Mouse (Mus musculus) liver, embryonic 15.5 days (tissue): ENCODE measurements around the gene Impdh2. TPM values are rescaled to one million over a fixed set of nuclear protein-coding genes. Genes with fewer than 3 reads are reported as not detected.

Source experiments
- ATAC-seq: fragments of 200-750 bp; cut with Nextera tagmentation; 2 replicates; pipeline ENCODE4 v1.8.0; 2017; ENCODE audit warnings: moderate number of reproducible peaks, mild to moderate bottlenecking, moderate library complexity; ENCODE audit not compliant: insufficient read depth
- H3K27ac ChIP-seq: fragments of 300-500 bp; sonication (generic); replicated peaks from 2 replicates; pipeline ENCODE4 v1.5.1; 2015; ENCODE audit warnings: mild to moderate bottlenecking, inconsistent platforms
- H3K27me3 ChIP-seq: fragments of 300-500 bp; sonication (generic); 2 replicates; pipeline ENCODE4 v1.6.1; 2015; ENCODE audit warnings: mild to moderate bottlenecking, inconsistent platforms
- H3K36me3 ChIP-seq: fragments of 300-500 bp; sonication (generic); replicated peaks from 2 replicates; pipeline ENCODE4 v1.6.1; 2015; ENCODE audit warnings: moderate library complexity, mild to moderate bottlenecking, inconsistent platforms
- H3K4me1 ChIP-seq: fragments of 300-500 bp; sonication (generic); replicated peaks from 2 replicates; pipeline ENCODE4 v1.6.1; 2015; ENCODE audit warnings: inconsistent platforms
- H3K4me2 ChIP-seq: fragments of 300-500 bp; sonication (generic); 2 replicates; pipeline ENCODE4 v1.6.1; 2015; ENCODE audit warnings: moderate library complexity, mild to moderate bottlenecking, inconsistent platforms
- H3K4me3 ChIP-seq: fragments of 300-500 bp; sonication (generic); replicated peaks from 2 replicates; pipeline ENCODE4 v1.5.1; 2015; ENCODE audit warnings: mild to moderate bottlenecking, inconsistent platforms
- H3K9ac ChIP-seq: fragments of 300-500 bp; sonication (generic); 2 replicates; pipeline ENCODE4 v1.6.1; 2015; ENCODE audit warnings: moderate library complexity, mild to moderate bottlenecking, inconsistent platforms
- H3K9me3 ChIP-seq: fragments of 300-500 bp; sonication (generic); replicated peaks from 2 replicates; pipeline ENCODE4 v1.6.1; 2016; ENCODE audit warnings: inconsistent platforms
- WGBS: fragments of 180-500 bp; shearing (Covaris S2); methylation state at CpG from one replicate; pipeline ENCODE4 v1.1.7; 2015; ENCODE audit warnings: mixed read lengths; ENCODE audit not compliant: insufficient replicate concordance; 5-methylcytosine and 5-hydroxymethylcytosine counted together
- polyA plus RNA-seq: library from polyadenylated mRNA; unstranded; fragments of >200 nt; fragmentation: Nextera tagmentation; extraction: Ambion mirVana; gene quantifications from 2 replicates; pipeline ENCODE4 v1.2.1, GENCODE M21; 2015

Gene Impdh2
- polyA plus RNA-seq, 1 experiment from 2014 or later, result 93.7 TPM

DNA sequence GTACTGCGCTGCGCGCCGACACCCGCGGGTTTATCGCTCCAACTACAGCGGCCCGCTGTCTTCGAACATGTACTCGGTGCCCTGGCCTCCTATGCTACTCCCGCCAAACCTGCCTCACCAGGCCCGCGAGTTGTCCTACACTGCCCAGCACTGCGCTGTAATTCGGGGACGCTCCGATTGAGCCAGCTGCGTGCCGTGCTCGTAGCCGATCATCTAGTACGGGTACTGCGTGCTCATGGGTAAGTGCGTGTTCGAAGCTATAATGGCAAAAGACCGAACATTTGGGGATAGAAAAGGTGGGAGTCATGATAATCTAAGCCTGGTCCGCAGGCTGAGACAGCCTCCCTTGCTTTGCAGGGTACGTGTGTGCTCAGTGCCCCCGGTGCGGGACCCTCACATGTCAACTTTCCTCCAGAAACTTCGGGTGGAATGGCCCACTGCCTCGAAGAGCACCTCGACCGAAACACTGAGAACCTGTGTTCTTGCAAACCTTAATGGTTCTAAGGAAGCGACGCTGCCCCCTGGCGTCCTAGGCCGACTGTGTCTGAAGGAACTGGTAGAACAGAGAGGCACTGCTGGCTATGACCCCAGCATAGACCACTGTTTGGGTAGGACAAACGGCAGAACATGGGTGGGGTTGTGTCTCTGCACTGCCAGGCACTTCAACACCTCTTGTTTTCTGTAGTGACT, 10.3 kb downstream of the Impdh2 start:
- peaks cover 32% of the 10 kb centered on the region for H3K36me3 ChIP-seq
- peak; percentile 2 for ATAC-seq
- peak overlapping the region; percentile 66 for H3K27ac ChIP-seq
- H3K4me3 ChIP-seq, result peak overlapping the region; percentile 80
- no peaks in the 10 kb centered on the region for H3K9me3 ChIP-seq
- under 1% methylated on average over 40 of the region's 40 CpGs for WGBS
- H3K27me3 ChIP-seq, result no peaks in the 10 kb centered on the region
- peaks cover 56% of the 10 kb centered on the region for H3K4me1 ChIP-seq
- H3K9ac ChIP-seq, result peak overlapping the region; percentile 67
- H3K4me2 ChIP-seq, result peak overlapping the region; percentile 98

DNA sequence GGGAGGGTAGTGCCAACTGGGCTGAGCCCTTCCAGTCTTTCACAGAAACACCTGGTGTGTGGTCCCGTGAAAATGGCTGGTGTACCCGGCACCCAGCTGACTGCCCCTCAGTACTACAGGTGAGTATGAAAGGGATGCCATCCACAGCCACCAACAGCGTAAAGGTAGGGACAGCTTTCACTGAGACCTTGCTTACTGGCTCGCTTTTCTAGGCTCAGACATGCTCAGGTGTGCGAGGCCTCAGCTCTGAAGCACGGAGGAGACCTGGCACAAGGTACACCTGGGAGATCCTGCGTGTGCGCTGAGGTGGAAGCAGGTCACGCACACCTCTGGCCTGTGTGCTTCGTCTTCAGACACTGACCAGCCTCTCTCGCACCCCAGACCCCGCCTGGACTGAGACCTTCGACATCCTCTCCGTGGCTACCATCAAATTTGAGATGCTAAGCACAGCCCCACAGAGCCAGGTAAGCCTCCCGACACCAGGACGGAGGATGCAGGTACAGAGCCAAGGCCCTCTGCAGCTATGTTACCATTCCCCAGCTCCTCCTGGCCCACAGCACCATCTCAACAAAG, 11.4 kb downstream of the Impdh2 start:
- WGBS, result 85% methylated on average over 16 of the region's 16 CpGs
- no peak overlapping the region for H3K4me3 ChIP-seq
- H3K36me3 ChIP-seq, result peaks cover 25% of the 10 kb centered on the region
- no peak overlapping the region for H3K4me2 ChIP-seq
- H3K27ac ChIP-seq, result no peak overlapping the region
- no peak overlapping the region for H3K9ac ChIP-seq
- H3K4me1 ChIP-seq, result peaks cover 45% of the 10 kb centered on the region
- no peaks in the 10 kb centered on the region for H3K27me3 ChIP-seq
- H3K9me3 ChIP-seq, result no peaks in the 10 kb centered on the region
- ATAC-seq, result no peak

DNA sequence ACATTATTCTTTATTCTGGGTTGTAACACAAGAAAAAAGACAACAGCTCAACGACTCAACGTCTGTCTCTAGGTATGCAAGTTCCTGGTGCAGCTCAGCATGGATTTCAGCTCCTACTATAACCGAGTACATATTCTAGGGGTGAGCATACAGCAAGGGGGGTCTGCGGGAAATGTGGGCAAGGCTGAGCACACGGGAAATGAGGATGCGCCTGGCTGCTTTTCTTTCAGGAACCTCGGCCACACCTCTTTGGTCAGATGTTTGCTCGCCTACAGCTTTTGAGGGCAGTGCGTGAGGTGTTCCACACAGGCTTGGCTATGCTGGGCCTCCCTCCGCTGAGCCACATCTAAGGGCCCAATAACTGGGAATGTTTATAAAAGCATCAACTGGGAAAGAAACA, 12.2 kb downstream of the Impdh2 start:
- Histone ChIP-seq H3K4me3 (no peak overlapping the region), H3K36me3 (peaks cover 25% of the 10 kb centered on the region), H3K9ac (no peak overlapping the region), H3K27ac (no peak overlapping the region), H3K9me3 (no peaks in the 10 kb centered on the region), H3K4me2 (no peak overlapping the region), H3K27me3 (no peaks in the 10 kb centered on the region), H3K4me1 (peaks cover 46% of the 10 kb centered on the region)
- 79% methylated on average over 10 of the region's 10 CpGs for whole genome bisulfite sequencing
- no peak for ATAC-seq

DNA sequence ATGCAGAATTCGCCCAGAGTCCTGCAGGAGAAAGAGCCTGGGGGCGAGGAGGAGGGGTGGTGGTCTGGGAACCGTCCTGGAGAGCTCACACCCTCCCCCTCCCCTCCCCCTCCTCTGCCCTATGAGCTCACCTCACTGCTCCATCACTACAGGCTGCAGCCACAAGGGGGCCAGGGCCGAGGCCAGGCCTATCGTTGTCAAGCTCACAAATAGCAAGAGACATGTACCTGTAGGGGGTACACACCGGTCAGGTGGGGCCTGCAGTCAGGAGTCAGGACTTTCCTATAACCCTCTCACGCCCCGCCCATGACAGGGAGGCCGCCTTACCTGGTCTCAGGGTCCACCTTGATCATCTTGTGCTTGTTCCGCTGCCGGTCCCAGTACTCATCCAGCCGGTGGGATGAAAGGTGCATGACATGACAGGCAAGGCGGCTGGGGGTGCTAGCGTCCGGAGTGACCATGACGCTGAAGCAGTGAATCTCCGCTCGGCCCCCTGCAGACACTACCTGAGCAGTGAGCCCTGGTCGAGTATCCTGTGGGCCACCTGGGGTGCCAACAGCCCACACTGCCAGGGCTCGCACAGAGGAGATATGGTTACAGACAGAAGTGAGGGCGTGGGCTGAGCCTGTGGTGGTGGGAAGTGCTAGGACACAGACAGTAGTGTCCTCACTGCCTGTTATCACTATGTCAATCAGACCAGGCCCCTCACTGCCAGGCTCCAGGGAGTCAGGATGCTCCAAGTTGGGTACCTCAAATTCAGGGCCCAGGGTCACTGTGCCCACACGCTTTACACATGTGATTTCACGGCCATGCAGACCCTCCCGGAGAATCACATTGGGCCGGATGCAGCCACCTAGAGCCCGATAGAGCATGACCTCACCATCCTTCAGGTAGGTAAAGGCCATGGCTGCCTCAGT, 13.9 kb downstream of the Impdh2 start:
- Histone ChIP-seq H3K36me3 (peaks cover 25% of the 10 kb centered on the region), H3K9me3 (no peaks in the 10 kb centered on the region), H3K4me1 (peaks cover 47% of the 10 kb centered on the region), H3K9ac (no peak overlapping the region), H3K27ac (no peak overlapping the region), H3K27me3 (no peaks in the 10 kb centered on the region), H3K4me3 (no peak overlapping the region), H3K4me2 (no peak overlapping the region)
- WGBS, result 59% methylated on average over 26 of the region's 26 CpGs
- no peak for ATAC-seq

DNA sequence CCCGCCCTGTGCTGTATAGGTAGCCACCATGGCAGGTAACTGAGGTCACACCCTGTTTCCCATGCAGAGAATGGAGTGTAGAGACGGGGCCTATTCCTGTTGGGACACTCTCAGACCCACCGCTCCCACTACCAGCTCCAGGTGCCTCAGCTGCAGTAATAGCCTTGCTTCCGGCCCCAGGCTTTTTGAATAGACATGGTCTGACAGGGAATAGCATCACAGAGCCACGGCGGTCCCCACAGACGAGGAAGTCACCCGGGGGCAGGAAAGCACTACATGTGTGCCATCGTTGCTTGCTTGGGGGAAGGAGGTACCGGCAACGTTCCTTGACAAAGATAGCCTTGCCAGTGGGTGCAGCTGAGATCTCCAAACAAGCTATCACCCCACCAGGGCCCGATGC, 14.8 kb downstream of the Impdh2 start:
- no peak for ATAC-seq
- H3K4me3 ChIP-seq, result no peak overlapping the region
- no peak overlapping the region for H3K27ac ChIP-seq
- 66% methylated on average over 12 of the region's 12 CpGs for WGBS
- H3K27me3 ChIP-seq, result no peaks in the 10 kb centered on the region
- H3K4me2 ChIP-seq, result no peak overlapping the region
- peaks cover 25% of the 10 kb centered on the region for H3K36me3 ChIP-seq
- peaks cover 46% of the 10 kb centered on the region for H3K4me1 ChIP-seq
- H3K9me3 ChIP-seq, result no peaks in the 10 kb centered on the region
- no peak overlapping the region for H3K9ac ChIP-seq

DNA sequence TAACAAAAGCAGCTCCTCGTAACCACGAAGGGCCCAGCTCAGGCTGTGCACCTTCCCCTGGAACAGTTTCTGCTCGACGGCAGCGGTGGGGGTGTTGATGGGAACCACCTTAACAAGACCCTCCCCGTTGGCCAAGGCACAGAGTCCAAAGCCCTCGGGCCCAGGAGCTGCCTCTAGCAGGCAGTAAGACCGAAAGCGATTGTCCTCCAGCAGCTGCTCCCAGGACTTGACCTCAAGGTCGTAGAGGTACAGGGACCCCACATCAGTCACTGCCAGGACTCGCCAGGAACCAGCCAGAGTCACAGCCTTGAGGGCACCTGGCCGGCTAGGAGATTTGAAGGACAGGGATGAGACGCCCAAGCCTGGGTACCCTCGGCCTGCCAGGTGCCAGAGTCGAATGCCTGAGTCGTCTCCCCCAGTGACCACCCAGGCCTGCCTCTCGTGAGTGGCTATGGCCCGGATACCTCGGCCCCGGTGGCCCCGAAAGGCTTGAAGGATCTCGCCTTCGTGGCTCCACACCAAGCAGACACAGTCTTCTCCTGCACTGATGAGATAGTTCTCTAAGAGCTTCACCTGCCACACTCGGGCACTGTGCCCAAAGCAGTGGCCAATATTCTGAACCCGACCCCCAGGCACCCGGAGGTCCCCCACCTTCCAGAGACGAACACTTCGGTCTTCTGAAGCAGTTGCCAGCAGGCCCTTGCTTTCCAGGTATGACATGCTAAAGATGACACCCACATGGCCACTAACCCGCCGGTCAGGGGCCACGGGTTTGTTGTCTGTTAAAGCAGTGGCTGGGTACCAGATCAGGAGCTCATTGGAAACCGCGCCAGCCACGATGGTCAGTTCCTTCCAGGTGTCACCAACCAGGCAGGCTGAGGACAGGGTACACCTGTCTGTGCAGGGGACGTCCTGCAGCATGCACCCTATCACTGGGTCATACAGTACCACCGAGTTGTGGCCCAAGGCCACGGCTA, 15.5 kb downstream of the Impdh2 start:
- whole genome bisulfite sequencing, result 80% methylated on average over 37 of the region's 37 CpGs
- Histone ChIP-seq H3K9ac (no peak overlapping the region), H3K27me3 (no peaks in the 10 kb centered on the region), H3K27ac (no peak overlapping the region), H3K4me2 (no peak overlapping the region), H3K4me1 (peaks cover 39% of the 10 kb centered on the region), H3K4me3 (no peak overlapping the region), H3K9me3 (no peaks in the 10 kb centered on the region), H3K36me3 (peaks cover 25% of the 10 kb centered on the region)
- no peak for ATAC-seq

DNA sequence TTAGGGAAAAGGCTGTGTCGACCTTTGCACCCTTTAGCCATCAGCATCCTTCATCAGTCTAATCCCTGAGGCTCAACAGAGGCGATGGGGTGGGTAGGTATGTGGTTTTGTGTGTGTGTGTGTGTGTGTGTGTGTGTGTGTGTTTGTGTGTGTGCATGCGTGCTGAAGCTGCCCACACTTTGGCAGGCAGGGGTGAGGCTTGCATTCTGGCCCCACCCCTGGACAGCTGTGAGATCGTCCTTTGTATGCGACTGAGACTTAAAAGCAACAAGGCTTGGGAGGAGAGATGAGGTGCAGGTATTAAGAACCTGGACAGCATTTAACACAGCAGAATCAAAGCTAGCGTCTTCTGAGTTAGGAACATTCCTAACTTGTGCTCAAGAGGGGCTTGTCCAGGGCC, 16.9 kb downstream of the Impdh2 start:
- Histone ChIP-seq H3K4me3 (no peak overlapping the region), H3K4me1 (peaks cover 30% of the 10 kb centered on the region), H3K36me3 (peaks cover 14% of the 10 kb centered on the region), H3K27ac (no peak overlapping the region), H3K27me3 (no peaks in the 10 kb centered on the region), H3K9me3 (no peaks in the 10 kb centered on the region), H3K9ac (no peak overlapping the region), H3K4me2 (no peak overlapping the region)
- 58% methylated on average over 6 of the region's 6 CpGs for WGBS
- ATAC-seq, result no peak

DNA sequence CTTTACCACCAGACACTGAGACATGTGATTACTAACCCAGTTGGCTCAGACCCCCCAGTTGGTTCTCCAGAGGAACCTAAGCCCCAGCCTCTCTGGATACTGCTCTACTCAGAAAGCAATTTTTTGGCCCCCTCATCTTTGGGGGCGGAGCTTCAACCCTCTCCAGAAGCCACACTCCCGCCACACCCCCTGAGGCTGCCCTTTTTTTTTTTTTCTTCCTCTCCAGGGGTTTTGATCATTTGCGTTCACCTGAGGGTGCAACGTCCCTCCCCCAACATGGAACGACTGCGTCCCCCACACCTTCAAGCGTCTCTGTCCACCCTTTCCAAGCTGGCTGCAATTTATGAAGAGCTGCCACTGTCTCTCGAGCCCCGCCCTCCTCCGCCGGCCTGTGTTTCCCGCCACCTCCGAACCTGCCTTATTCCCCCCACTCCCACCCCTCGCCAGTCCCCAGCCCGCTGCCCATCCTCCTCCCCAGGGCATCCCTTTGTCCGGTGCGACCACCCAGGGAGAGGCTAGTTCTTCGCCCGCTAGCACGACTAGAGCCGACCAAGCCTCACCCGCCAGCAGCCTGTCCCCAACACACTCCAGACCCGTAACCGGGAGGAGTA, 18.0 kb downstream of the Impdh2 start:
- peak; percentile 12 for ATAC-seq

DNA sequence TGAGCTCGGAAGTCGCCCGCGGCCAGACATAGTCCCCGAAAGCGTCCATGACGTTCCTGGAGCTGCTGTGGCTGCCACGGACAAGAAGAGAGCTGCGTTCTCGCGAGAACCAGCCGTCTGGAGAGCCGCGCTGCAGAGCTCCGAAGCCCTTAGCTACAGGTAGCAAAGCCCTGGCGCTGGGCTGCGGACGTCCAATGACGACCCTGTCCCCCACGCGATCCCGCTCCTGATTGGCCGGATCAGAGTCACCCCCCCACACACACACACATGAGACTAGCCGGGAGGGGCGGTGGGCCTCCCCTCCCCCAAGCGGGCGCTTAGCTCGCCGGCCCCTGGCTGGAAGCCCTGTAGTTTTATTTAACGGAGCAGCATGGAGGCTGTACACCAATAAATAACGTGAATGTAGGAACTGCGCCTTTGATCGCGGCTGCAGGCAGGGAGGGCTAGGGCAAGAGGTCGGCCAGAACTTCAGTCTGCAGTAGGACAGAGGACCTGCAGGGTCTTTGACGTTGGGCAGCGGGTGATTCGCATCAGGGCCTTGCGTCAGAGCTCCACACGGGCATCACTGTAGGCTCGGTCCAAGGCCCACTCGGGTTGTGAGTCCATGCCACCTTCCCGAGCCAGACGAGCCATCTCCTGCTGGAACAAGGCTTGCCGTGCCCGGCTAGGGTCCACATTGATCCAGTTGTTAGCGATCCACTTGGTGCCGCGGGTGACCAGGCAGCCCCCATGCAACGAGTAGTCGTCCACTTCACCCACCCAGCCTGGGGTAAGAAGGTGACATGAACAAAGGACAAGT, 18.7 kb downstream of the Impdh2 start, which contains the start of gene Wdr6:
Gene Wdr6, minus strand, starts transcription at position 195 of the 799 bp plus-strand sequence.
- Histone ChIP-seq H3K4me1 (peaks cover 30% of the 10 kb centered on the region), H3K4me2 (peak within 1 kb of the TSS; percentile 91), H3K9me3 (no peaks in the 10 kb centered on the region), H3K27ac (peak within 1 kb of the TSS; percentile 78), H3K4me3 (peak within 1 kb of the TSS; percentile 72), H3K36me3 (no peaks in the 10 kb centered on the region), H3K9ac (peak within 1 kb of the TSS; percentile 79), H3K27me3 (no peaks in the 10 kb centered on the region)
- 6% methylated on average over 51 of the region's 51 CpGs for WGBS
- ATAC-seq, result peak; percentile 86

More for the DNA sequence above, 18.0 kb downstream of the Impdh2 start:
- Histone ChIP-seq H3K27ac (peak overlapping the region; percentile 78), H3K4me3 (peak overlapping the region; percentile 72), H3K9me3 (no peaks in the 10 kb centered on the region), H3K27me3 (no peaks in the 10 kb centered on the region), H3K36me3 (peaks cover 4% of the 10 kb centered on the region), H3K9ac (peak overlapping the region; percentile 79), H3K4me1 (peaks cover 30% of the 10 kb centered on the region), H3K4me2 (peak overlapping the region; percentile 91)
- under 1% methylated on average over 24 of the region's 24 CpGs for WGBS
